Mouse (Mus musculus) heart, adult 2 months (tissue): ENCODE results near the gene Rtel1.

ENCODE experiments used
- CTCF ChIP-seq: fragments of 200-600 bp; IDR thresholded peaks from 2 replicates; pipeline ENCODE4 v1.8.1; 2022; ENCODE audit warnings: antibody characterized with exemption, mild to moderate bottlenecking, moderate library complexity
- EP300 ChIP-seq: fragments of 200-500 bp; IDR thresholded peaks from 2 replicates; pipeline ENCODE4 v1.6.1; 2011; ENCODE audit warnings: low read depth, low read length, control low read depth; ENCODE audit not compliant: insufficient read depth
- POLR2A ChIP-seq: fragments of 200-500 bp; IDR thresholded peaks from 2 replicates; pipeline ENCODE4 v1.6.1; 2011; ENCODE audit warnings: mild to moderate bottlenecking, low read depth, low read length, control low read depth; ENCODE audit not compliant: insufficient read depth

GRCm38 (mm10) chr2:181277866-181278265, 41.7 kb upstream of the Rtel1 start:
- TF ChIP-seq CTCF (no peak), EP300 (no peak), POLR2A (no peak)
